Mouse (Mus musculus) heart, postnatal 0 days (tissue): Measurements from ENCODE around the gene Vmn1r68. TPM values are rescaled to one million over a fixed set of nuclear protein-coding genes. Genes with fewer than 3 reads are reported as not detected.
A peak's percentile ranks its signal among the peaks of the same experiment; 100 is the strongest.

ENCODE experiments used
- ATAC-seq: fragments of 200-750 bp; cut with Nextera tagmentation; 2 replicates; pipeline ENCODE4 v1.8.0; 2017; ENCODE audit warnings: low read depth, moderate number of reproducible peaks, moderate library complexity; ENCODE audit not compliant: insufficient read depth
- DNase-seq: peaks from one replicate; pipeline ENCODE4 v3.0.0-alpha.2; 2016; ENCODE audit warnings: low spot score
- H3K27ac ChIP-seq: fragments of 300-500 bp; sonication (generic); 2 replicates; pipeline ENCODE4 v1.5.1; 2014; ENCODE audit warnings: low read depth, mild to moderate bottlenecking
- H3K27me3 ChIP-seq: fragments of 300-500 bp; sonication (generic); 2 replicates; pipeline ENCODE4 v1.6.1; 2014; ENCODE audit warnings: low read length, mixed read lengths; ENCODE audit not compliant: control insufficient read depth, insufficient read depth
- H3K36me3 ChIP-seq: fragments of 300-500 bp; sonication (generic); replicated peaks from 2 replicates; pipeline ENCODE4 v1.6.1; 2014; ENCODE audit warnings: low read length, mixed read lengths; ENCODE audit not compliant: control insufficient read depth, insufficient read depth
- H3K4me1 ChIP-seq: fragments of 300-500 bp; sonication (generic); 2 replicates; pipeline ENCODE4 v1.6.1; 2014; ENCODE audit warnings: antibody characterized with exemption; ENCODE audit not compliant: control insufficient read depth, insufficient read depth
- H3K4me2 ChIP-seq: fragments of 300-500 bp; sonication (generic); 2 replicates; pipeline ENCODE4 v1.6.1; 2014; ENCODE audit warnings: low read depth, mild to moderate bottlenecking, low read length, moderate library complexity
- H3K4me3 ChIP-seq: fragments of 300-500 bp; sonication (generic); 2 replicates; pipeline ENCODE4 v1.5.1; 2014; ENCODE audit warnings: low read depth, low read length
- H3K9ac ChIP-seq: fragments of 300-500 bp; sonication (generic); replicated peaks from 2 replicates; pipeline ENCODE4 v1.6.1; 2014; ENCODE audit warnings: low read depth, low read length, mixed read lengths
- H3K9me3 ChIP-seq: fragments of 300-500 bp; sonication (generic); replicated peaks from 2 replicates; pipeline ENCODE4 v1.6.1; 2016; ENCODE audit warnings: low read length; ENCODE audit not compliant: control insufficient read depth
- CTCF ChIP-seq: IDR thresholded peaks from 2 replicates; pipeline ENCODE4 v1.5.1; 2016; ENCODE audit warnings: antibody characterized with exemption, control low read depth, low read depth
- EP300 ChIP-seq: IDR thresholded peaks from 2 replicates; pipeline ENCODE4 v1.6.1; 2016; ENCODE audit warnings: antibody characterized with exemption, low read depth
- WGBS: fragments of 180-500 bp; shearing (Covaris S2); extraction: QIAGEN DNeasy Blood & Tissue Kit; methylation state at CpG from one replicate; pipeline ENCODE4 v1.1.7; 2014; 5-methylcytosine and 5-hydroxymethylcytosine counted together
- polyA plus RNA-seq: library from polyadenylated mRNA; unstranded; fragments of >200 nt; fragmentation: Nextera tagmentation; extraction: Ambion mirVana; gene quantifications from 2 replicates; pipeline ENCODE4 v1.2.1, GENCODE M21; 2015
- total RNA-seq: library from RNA; depleted of rRNA; stranded (reverse); fragments of >200 nt; gene quantifications from 2 replicates; pipeline ENCODE4 v1.2.3, GENCODE M21; 2014; ENCODE audit warnings: low replicate concordance; rRNA removed

Vmn1r68 gene
- total RNA-seq = not detected in 2 replicates
- polyA plus RNA-seq = not detected in 2 replicates

- no peak within 1 kb of the TSS for H3K27ac ChIP-seq
- no peak within 1 kb of the TSS for H3K4me2 ChIP-seq
Measured at GRCm38 (mm10) chr7:10558385-10558784, at the start of gene Vmn1r68. TSS of gene Vmn1r68 (minus strand) at chr7:10558485.

GRCm38 (mm10) chr7:10495578-10495977 lies 62.7 kb downstream of the Vmn1r68 start:
- ATAC-seq (no peak), DNase-seq (no peak)
- Histone ChIP-seq H3K36me3 (peaks cover 10% of the 10 kb centered on the region), H3K4me1 (peaks cover 4% of the 10 kb centered on the region; the same call in 1 of the 2 replicates), H3K4me2 (peak overlapping the region; percentile 80), H3K27ac (no peak overlapping the region), H3K9ac (peak overlapping the region; percentile 59; the same call in 1 of the 2 replicates), H3K27me3 (no peaks in the 10 kb centered on the region), H3K9me3 (no peaks in the 10 kb centered on the region), H3K4me3 (peak overlapping the region; percentile 81)
- TF ChIP-seq CTCF (no peak), EP300 (no peak)
- 31% methylated on average over 6 of the region's 6 CpGs for WGBS

More at GRCm38 (mm10) chr7:10558385-10558784, at the start of gene Vmn1r68:
- Histone ChIP-seq H3K9me3 (0 out of 2 replicates have a peak, but pooled peaks cover 3% of the 10 kb centered on the region), H3K4me1 (no peaks in the 10 kb centered on the region), H3K9ac (no peak within 1 kb of the TSS), H3K27me3 (no peaks in the 10 kb centered on the region), H3K36me3 (no peaks in the 10 kb centered on the region), H3K4me3 (no peak within 1 kb of the TSS)
- WGBS = 44% methylated on average over 2 of the region's 2 CpGs
- no peak for DNase-seq
- TF ChIP-seq CTCF (no peak), EP300 (no peak)
- no peak for ATAC-seq

DNA sequence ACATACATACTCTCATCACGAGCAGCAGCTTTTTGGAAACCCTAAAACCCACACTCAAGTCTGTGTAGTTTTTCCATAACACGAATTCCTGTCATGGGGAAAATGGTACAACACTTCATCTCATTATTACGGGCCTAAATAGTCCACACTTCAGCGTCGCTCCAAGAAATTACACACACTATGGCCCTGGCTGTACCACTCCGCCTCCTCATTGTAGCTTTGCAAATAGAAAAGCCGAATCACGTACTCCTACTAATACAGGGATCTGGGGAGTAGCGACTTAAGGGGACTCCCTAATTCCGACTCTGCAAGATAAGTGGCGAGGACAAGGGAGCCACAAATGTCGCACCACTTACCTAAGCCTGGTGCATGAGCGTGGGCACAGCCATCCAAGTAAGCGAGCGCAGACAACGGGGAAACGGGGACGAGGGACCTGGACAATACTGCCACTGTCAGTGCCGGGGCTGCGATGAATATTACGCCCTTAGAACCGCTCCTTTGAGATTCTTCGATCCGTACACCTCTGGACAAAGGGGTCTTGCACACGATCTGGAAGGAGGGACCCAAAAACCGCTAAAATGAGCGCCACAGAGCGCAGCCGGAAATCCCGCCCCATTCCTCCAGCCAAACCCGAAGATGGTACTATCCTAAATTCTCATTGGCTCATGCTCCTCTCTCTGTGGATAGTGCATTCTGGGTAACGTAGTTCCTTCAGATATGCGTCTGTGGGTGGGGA lies 63.3 kb downstream of the Vmn1r68 start, which contains the start of gene Zik1:
Zik1 (minus strand) TSS at position 609 of the 736 bp plus-strand sequence.
- DNase-seq = peak; percentile 84
- peak within 1 kb of the TSS; percentile 59 for H3K9ac ChIP-seq
- WGBS = 2% methylated on average over 33 of the region's 33 CpGs
- peak within 1 kb of the TSS; percentile 81 for H3K4me3 ChIP-seq
- H3K36me3 ChIP-seq = peaks cover 16% of the 10 kb centered on the region
- ATAC-seq = peak; percentile 97
- peaks cover 4% of the 10 kb centered on the region; the same call in 1 of the 2 replicates for H3K4me1 ChIP-seq
- no peaks in the 10 kb centered on the region for H3K27me3 ChIP-seq
- H3K9me3 ChIP-seq = no peaks in the 10 kb centered on the region
- H3K27ac ChIP-seq = no peak within 1 kb of the TSS
- no peak for TF ChIP-seq EP300
- no peak for TF ChIP-seq CTCF
- H3K4me2 ChIP-seq = peak within 1 kb of the TSS; percentile 80

DNA sequence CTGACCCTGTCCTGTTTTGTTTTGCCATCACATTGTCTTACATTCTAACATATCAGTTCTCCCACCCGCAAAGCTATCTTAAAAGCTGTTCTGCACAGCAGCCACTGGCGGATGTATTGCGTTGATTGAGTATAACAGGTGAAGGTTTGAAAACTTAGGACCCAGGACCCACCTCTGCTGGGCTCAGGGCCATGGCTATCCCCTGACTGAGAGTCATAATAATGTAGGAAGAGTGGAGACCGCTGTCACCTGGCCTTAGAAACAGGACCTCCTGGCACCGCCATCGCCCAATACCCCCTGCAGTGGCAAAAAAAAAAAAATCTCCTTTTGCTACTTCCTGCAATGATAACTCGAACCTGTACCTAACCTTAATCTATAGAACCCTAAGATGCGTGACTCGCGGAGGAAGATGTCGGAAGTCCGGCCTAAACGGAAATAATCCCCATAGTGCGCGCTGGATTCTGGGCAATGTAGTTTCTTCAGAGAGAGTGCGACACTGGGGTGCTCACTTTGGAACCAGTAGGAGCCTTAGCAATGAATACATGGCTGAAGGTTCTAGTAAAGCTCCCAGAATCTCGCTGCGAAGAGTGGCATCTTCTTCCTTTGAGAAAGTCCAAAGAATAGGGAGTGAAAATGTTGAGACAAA lies 77.6 kb downstream of the Vmn1r68 start:
- no peak overlapping the region for H3K4me2 ChIP-seq
- H3K36me3 ChIP-seq = no peaks in the 10 kb centered on the region
- DNase-seq = no peak
- TF ChIP-seq EP300 (no peak), CTCF (no peak)
- ATAC-seq = no peak
- H3K27ac ChIP-seq = no peak overlapping the region
- WGBS = 55% methylated on average over 18 of the region's 18 CpGs
- H3K4me3 ChIP-seq = no peak overlapping the region
- no peaks in the 10 kb centered on the region for H3K4me1 ChIP-seq
- H3K9ac ChIP-seq = no peak overlapping the region
- no peaks in the 10 kb centered on the region for H3K27me3 ChIP-seq
- H3K9me3 ChIP-seq = no peaks in the 10 kb centered on the region

DNA sequence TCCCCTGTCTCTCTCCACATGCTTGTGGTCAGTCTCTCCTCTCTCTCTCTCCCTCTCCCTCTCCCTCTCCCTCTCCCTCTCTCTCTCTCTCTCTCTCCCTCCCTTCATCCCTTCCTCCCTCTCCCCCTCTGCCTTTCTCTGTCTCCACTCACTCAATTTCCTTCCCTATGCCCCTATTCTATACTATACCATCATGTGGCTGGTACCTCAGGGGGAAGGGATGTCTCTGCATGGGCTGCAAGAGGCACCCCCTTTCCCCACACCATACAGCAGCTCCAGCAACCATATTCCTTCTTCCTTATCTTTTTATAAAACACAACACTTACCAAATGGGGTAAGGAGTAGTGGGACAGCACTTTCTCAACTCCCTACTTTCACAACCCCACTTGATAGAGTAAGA lies 78.5 kb downstream of the Vmn1r68 start:
- Histone ChIP-seq H3K4me2 (no peak overlapping the region), H3K4me1 (no peaks in the 10 kb centered on the region), H3K27me3 (no peaks in the 10 kb centered on the region), H3K9me3 (no peaks in the 10 kb centered on the region), H3K27ac (no peak overlapping the region), H3K4me3 (no peak overlapping the region), H3K9ac (no peak overlapping the region), H3K36me3 (no peaks in the 10 kb centered on the region)
- TF ChIP-seq EP300 (no peak), CTCF (no peak)
- ATAC-seq = no peak
- no peak for DNase-seq
